Mouse (Mus musculus): ENCODE measurements around the gene Irgm1. TPM values are rescaled to one million over a fixed set of nuclear protein-coding genes. Genes with fewer than 3 reads are reported as not detected.
A peak's percentile ranks its signal among the peaks of the same experiment; 100 is the strongest.

Irgm1 gene
- polyA plus RNA-seq, 1 experiment from 2014 or later, result 10.2 TPM

GRCm38 (mm10) chr11:48837310-48838180, 33.9 kb downstream of the Irgm1 start:
- peak overlapping the region in 1 of 2 experiments; percentile 34; a peak in 2 of 4 replicates for H3K27ac ChIP-seq (replicated peaks in 1 of 2; ENCODE audit: control insufficient read depth in 1 of 2, insufficient read depth in 1 of 2, low read depth in 2 of 2, low read length in 2 of 2)
- no peaks in the 10 kb centered on the region for H3K36me3 ChIP-seq (ENCODE audit: control insufficient read depth, insufficient read depth, low read length)
- under 1% methylated on average over 77 of the region's 77 CpGs for WGBS
- H3K27me3 ChIP-seq (ENCODE audit: control insufficient read depth, insufficient read depth, low read length), result peaks cover 6% of the 10 kb centered on the region; the same call in 1 of the 2 replicates
- peaks cover 3 to 5% of the 10 kb centered on the region in 2 experiments for H3K4me1 ChIP-seq (ENCODE audit: control insufficient read depth in 2 of 2, insufficient read depth in 2 of 2, low read length in 2 of 2)
- H3K9ac ChIP-seq (ENCODE audit: low read length), result peak overlapping the region; percentile 75
- no peaks in the 10 kb centered on the region for H3K9me3 ChIP-seq (ENCODE audit: control insufficient read depth, low read length)
- peak overlapping the region; percentile 76 for H3K4me2 ChIP-seq (ENCODE audit: low read length)
- ATAC-seq (ENCODE audit: insufficient number of reproducible peaks, insufficient read depth, low FRiP score, low read depth), result peak; percentile 36; the same call in 1 of the 2 replicates
- H3K4me3 ChIP-seq (ENCODE audit: control insufficient read depth in 1 of 2, insufficient read depth in 1 of 2, low read depth in 1 of 2, low read length in 2 of 2), result peak overlapping the region; percentile 76 to 78

- H3K4me2 ChIP-seq (ENCODE audit: low read length), result peak overlapping the region; percentile 76
- peaks cover 6% of the 10 kb centered on the region; the same call in 1 of the 2 replicates for H3K27me3 ChIP-seq (ENCODE audit: control insufficient read depth, insufficient read depth, low read length)
- peak overlapping the region; percentile 75 for H3K9ac ChIP-seq (ENCODE audit: low read length)
- no peak overlapping the region for H3K27ac ChIP-seq (replicated peaks in 1 of 2; ENCODE audit: control insufficient read depth in 1 of 2, insufficient read depth in 1 of 2, low read depth in 2 of 2, low read length in 2 of 2)
- H3K9me3 ChIP-seq (ENCODE audit: control insufficient read depth, low read length), result no peaks in the 10 kb centered on the region
- 14% methylated on average over 11 of the region's 11 CpGs for WGBS
- no peaks in the 10 kb centered on the region for H3K36me3 ChIP-seq (ENCODE audit: control insufficient read depth, insufficient read depth, low read length)
- peaks cover 3 to 5% of the 10 kb centered on the region in 2 experiments for H3K4me1 ChIP-seq (ENCODE audit: control insufficient read depth in 2 of 2, insufficient read depth in 2 of 2, low read length in 2 of 2)
- ATAC-seq (ENCODE audit: insufficient number of reproducible peaks, insufficient read depth, low FRiP score, low read depth), result 0 out of 2 replicates have a peak, but pooled peaks have one; percentile 1
- H3K4me3 ChIP-seq (ENCODE audit: control insufficient read depth in 1 of 2, insufficient read depth in 1 of 2, low read depth in 1 of 2, low read length in 2 of 2), result peak overlapping the region; percentile 76 to 78
Measured at GRCm38 (mm10) chr11:48836990-48837309, 34.5 kb downstream of the Irgm1 start.

GRCm38 (mm10) chr11:48835923-48836322, 35.6 kb downstream of the Irgm1 start:
- no peak overlapping the region for H3K4me2 ChIP-seq (ENCODE audit: low read length)
- H3K4me3 ChIP-seq (ENCODE audit: control insufficient read depth in 1 of 2, insufficient read depth in 1 of 2, low read depth in 1 of 2, low read length in 2 of 2), result no peak overlapping the region
- 77% methylated on average over 6 of the region's 6 CpGs for WGBS
- H3K27me3 ChIP-seq (ENCODE audit: control insufficient read depth, insufficient read depth, low read length), result peaks cover 6% of the 10 kb centered on the region; the same call in 1 of the 2 replicates
- no peaks in the 10 kb centered on the region for H3K36me3 ChIP-seq (ENCODE audit: control insufficient read depth, insufficient read depth, low read length)
- H3K9me3 ChIP-seq (ENCODE audit: control insufficient read depth, low read length), result no peaks in the 10 kb centered on the region
- H3K27ac ChIP-seq (replicated peaks in 1 of 2; ENCODE audit: control insufficient read depth in 1 of 2, insufficient read depth in 1 of 2, low read depth in 2 of 2, low read length in 2 of 2), result no peak overlapping the region
- ATAC-seq (ENCODE audit: insufficient number of reproducible peaks, insufficient read depth, low FRiP score, low read depth), result no peak
- peaks cover 3 to 5% of the 10 kb centered on the region in 2 experiments for H3K4me1 ChIP-seq (ENCODE audit: control insufficient read depth in 2 of 2, insufficient read depth in 2 of 2, low read length in 2 of 2)
- no peak overlapping the region for H3K9ac ChIP-seq (ENCODE audit: low read length)

GRCm38 (mm10) chr11:48833731-48834639, 37.5 kb downstream of the Irgm1 start:
- Histone ChIP-seq H3K9ac (ENCODE audit: low read length) (peak overlapping the region; percentile 82), H3K36me3 (ENCODE audit: control insufficient read depth, insufficient read depth, low read length) (no peaks in the 10 kb centered on the region), H3K27ac (replicated peaks in 1 of 2; ENCODE audit: control insufficient read depth in 1 of 2, insufficient read depth in 1 of 2, low read depth in 2 of 2, low read length in 2 of 2) (peak overlapping the region; percentile 79 to 80), H3K4me3 (ENCODE audit: control insufficient read depth in 1 of 2, insufficient read depth in 1 of 2, low read depth in 1 of 2, low read length in 2 of 2) (peak overlapping the region; percentile 77 to 91), H3K4me2 (ENCODE audit: low read length) (peak overlapping the region; percentile 73), H3K27me3 (ENCODE audit: control insufficient read depth, insufficient read depth, low read length) (peaks cover 6% of the 10 kb centered on the region; the same call in 1 of the 2 replicates), H3K4me1 (ENCODE audit: control insufficient read depth in 2 of 2, insufficient read depth in 2 of 2, low read length in 2 of 2) (peaks cover 3 to 5% of the 10 kb centered on the region in 2 experiments), H3K9me3 (ENCODE audit: control insufficient read depth, low read length) (no peaks in the 10 kb centered on the region)
- ATAC-seq (ENCODE audit: insufficient number of reproducible peaks, insufficient read depth, low FRiP score, low read depth), result peak; percentile 88
- WGBS, result under 1% methylated on average over 30 of the region's 30 CpGs

GRCm38 (mm10) chr11:48833078-48833730, 38.3 kb downstream of the Irgm1 start:
- 43% methylated on average over 9 of the region's 9 CpGs for WGBS
- peaks cover 6% of the 10 kb centered on the region; the same call in 1 of the 2 replicates for H3K27me3 ChIP-seq (ENCODE audit: control insufficient read depth, insufficient read depth, low read length)

GRCm38 (mm10) chr11:48831273-48831672, 40.2 kb downstream of the Irgm1 start:
- H3K27me3 ChIP-seq (ENCODE audit: control insufficient read depth, insufficient read depth, low read length), result no peaks in the 10 kb centered on the region
- no peak overlapping the region for H3K27ac ChIP-seq (replicated peaks in 1 of 2; ENCODE audit: control insufficient read depth in 1 of 2, insufficient read depth in 1 of 2, low read depth in 2 of 2, low read length in 2 of 2)
- 68% methylated on average over 2 of the region's 2 CpGs for WGBS
- no peak overlapping the region for H3K4me2 ChIP-seq (ENCODE audit: low read length)
- no peak overlapping the region for H3K4me3 ChIP-seq (ENCODE audit: control insufficient read depth in 1 of 2, insufficient read depth in 1 of 2, low read depth in 1 of 2, low read length in 2 of 2)
- H3K9ac ChIP-seq (ENCODE audit: low read length), result no peak overlapping the region
- no peaks in the 10 kb centered on the region for H3K36me3 ChIP-seq (ENCODE audit: control insufficient read depth, insufficient read depth, low read length)
- H3K4me1 ChIP-seq (ENCODE audit: control insufficient read depth in 2 of 2, insufficient read depth in 2 of 2, low read length in 2 of 2), result no peaks in the 10 kb centered on the region; a peak in 1 of 4 replicates
- no peak for ATAC-seq (ENCODE audit: insufficient number of reproducible peaks, insufficient read depth, low FRiP score, low read depth)
- 0 out of 2 replicates have a peak, but pooled peaks cover 4% of the 10 kb centered on the region for H3K9me3 ChIP-seq (ENCODE audit: control insufficient read depth, low read length)

More at GRCm38 (mm10) chr11:48833078-48833730, 38.3 kb downstream of the Irgm1 start:
- peak overlapping the region; percentile 73 for H3K4me2 ChIP-seq (ENCODE audit: low read length)
- peak overlapping the region in 1 of 2 experiments; percentile 77; a peak in 3 of 4 replicates for H3K4me3 ChIP-seq (ENCODE audit: control insufficient read depth in 1 of 2, insufficient read depth in 1 of 2, low read depth in 1 of 2, low read length in 2 of 2)
- peaks cover 0 to 3% of the 10 kb centered on the region in 2 experiments; a peak in 2 of 4 replicates for H3K4me1 ChIP-seq (ENCODE audit: control insufficient read depth in 2 of 2, insufficient read depth in 2 of 2, low read length in 2 of 2)
- no peaks in the 10 kb centered on the region for H3K36me3 ChIP-seq (ENCODE audit: control insufficient read depth, insufficient read depth, low read length)
- no peak overlapping the region for H3K27ac ChIP-seq (replicated peaks in 1 of 2; ENCODE audit: control insufficient read depth in 1 of 2, insufficient read depth in 1 of 2, low read depth in 2 of 2, low read length in 2 of 2)
- no peak for ATAC-seq (ENCODE audit: insufficient number of reproducible peaks, insufficient read depth, low FRiP score, low read depth)
- no peaks in the 10 kb centered on the region for H3K9me3 ChIP-seq (ENCODE audit: control insufficient read depth, low read length)
- no peak overlapping the region for H3K9ac ChIP-seq (ENCODE audit: low read length)

- Histone ChIP-seq H3K27me3 (ENCODE audit: control insufficient read depth, insufficient read depth, low read length) (no peaks in the 10 kb centered on the region), H3K9me3 (ENCODE audit: control insufficient read depth, low read length) (0 out of 2 replicates have a peak, but pooled peaks cover 4% of the 10 kb centered on the region), H3K4me3 (ENCODE audit: control insufficient read depth in 1 of 2, insufficient read depth in 1 of 2, low read depth in 1 of 2, low read length in 2 of 2) (no peak overlapping the region), H3K4me1 (ENCODE audit: control insufficient read depth in 2 of 2, insufficient read depth in 2 of 2, low read length in 2 of 2) (no peaks in the 10 kb centered on the region; a peak in 1 of 4 replicates), H3K36me3 (ENCODE audit: control insufficient read depth, insufficient read depth, low read length) (no peaks in the 10 kb centered on the region), H3K27ac (replicated peaks in 1 of 2; ENCODE audit: control insufficient read depth in 1 of 2, insufficient read depth in 1 of 2, low read depth in 2 of 2, low read length in 2 of 2) (no peak overlapping the region), H3K4me2 (ENCODE audit: low read length) (no peak overlapping the region), H3K9ac (ENCODE audit: low read length) (no peak overlapping the region)
- ATAC-seq (ENCODE audit: insufficient number of reproducible peaks, insufficient read depth, low FRiP score, low read depth), result no peak
- 15% methylated on average over 2 of the region's 2 CpGs for WGBS
Measured at GRCm38 (mm10) chr11:48830279-48830678, 41.2 kb downstream of the Irgm1 start.

Measured in heart, embryonic 14.5 days (tissue).